Mouse (Mus musculus) liver, postnatal 0 days (tissue): ENCODE data around the gene Bco2.

ENCODE experiments used
- CTCF ChIP-seq: sonication (generic); IDR thresholded peaks from 2 replicates; pipeline ENCODE4 v1.5.1; 2016; ENCODE audit warnings: antibody characterized with exemption, low read depth
- EP300 ChIP-seq: IDR thresholded peaks from 2 replicates; pipeline ENCODE4 v1.6.1; 2016; ENCODE audit warnings: antibody characterized with exemption, low read depth, mild to moderate bottlenecking

- TF ChIP-seq CTCF (no peak), EP300 (no peak)
Measured at GRCm38 (mm10) chr9:50603189-50603997, 48.4 kb upstream of the Bco2 start, which contains the start of the genes Sdhd and Timm8b.
